Mouse (Mus musculus): ENCODE results near the gene Cd44. TPM values are rescaled to one million over a fixed set of nuclear protein-coding genes. Genes with fewer than 3 reads are reported as not detected.

Cd44 gene
- polyA plus RNA-seq, 1 experiment: 4.5 TPM

DNA sequence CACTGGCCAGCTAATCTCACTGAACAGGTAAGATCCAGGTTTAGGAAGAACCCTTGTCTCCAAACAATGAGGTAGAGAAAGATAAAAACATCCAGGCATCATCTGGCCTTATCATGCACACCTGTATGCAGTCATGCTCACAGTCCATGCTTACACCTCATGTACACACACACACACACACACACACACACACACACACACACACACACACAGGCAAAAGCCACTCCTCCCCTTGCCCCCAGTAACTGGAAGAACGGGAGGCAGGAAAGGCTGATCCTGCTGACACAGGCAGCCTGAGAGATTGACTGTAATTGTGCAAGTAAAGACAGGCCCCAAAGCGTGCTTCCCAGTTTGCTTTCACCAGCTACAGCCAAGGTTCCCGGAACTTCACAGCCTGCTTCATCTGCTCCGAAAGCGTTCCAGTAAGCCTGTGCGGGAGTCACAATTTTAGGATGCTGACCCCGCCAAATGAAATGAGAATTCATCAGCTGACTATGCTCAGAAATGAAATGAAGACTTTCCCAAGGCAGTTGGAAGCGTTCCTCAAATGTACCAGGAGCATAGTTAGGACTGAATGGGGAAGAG is 19.4 kb downstream of the Cd44 start:
- H3K4me1 ChIP-seq (ENCODE audit: control insufficient read depth, insufficient read depth, low read length): no peaks in the 10 kb centered on the region
- no peaks in the 10 kb centered on the region for H3K27me3 ChIP-seq (ENCODE audit: control insufficient read depth, insufficient read depth, low read length)
- no peak for DNase-seq
- 34% methylated on average over 8 of the region's 8 CpGs for WGBS
- no peak overlapping the region for H3K27ac ChIP-seq (ENCODE audit: insufficient read depth, low read length)
- TF ChIP-seq CTCF (IDR thresholded peaks at IDR 0.05; ENCODE audit: borderline replicate concordance, insufficient read depth, low read depth, low read length) (no peak), POLR2A (IDR thresholded peaks at IDR 0.05; ENCODE audit: borderline replicate concordance, insufficient read depth, low read length) (no peak)
- no peak overlapping the region for H3K4me3 ChIP-seq (replicated peaks; ENCODE audit: insufficient read depth, low read depth, low read length)

DNA sequence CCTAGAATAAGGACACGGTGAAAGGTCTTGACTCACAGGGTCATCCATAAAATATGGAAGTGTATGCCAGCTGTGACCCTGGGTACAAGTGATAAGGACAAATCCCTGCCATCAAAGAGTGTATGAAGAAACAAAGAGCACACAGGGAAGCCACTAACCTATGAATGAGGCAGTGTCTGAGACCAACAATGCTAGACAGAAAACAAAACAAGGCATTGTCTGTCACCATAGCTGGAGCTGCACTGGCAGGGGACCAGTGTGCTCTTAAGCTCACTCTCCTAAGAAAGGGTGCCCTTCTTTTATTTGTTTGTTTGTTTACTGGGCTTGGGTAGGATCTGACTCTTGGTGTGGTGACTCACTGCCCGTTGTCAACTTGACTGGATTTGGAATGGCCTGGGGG is 23.0 kb downstream of the Cd44 start:
- Histone ChIP-seq H3K4me3 (replicated peaks; ENCODE audit: insufficient read depth, low read depth, low read length) (no peak overlapping the region), H3K27me3 (ENCODE audit: control insufficient read depth, insufficient read depth, low read length) (no peaks in the 10 kb centered on the region), H3K4me1 (ENCODE audit: control insufficient read depth, insufficient read depth, low read length) (no peaks in the 10 kb centered on the region), H3K27ac (ENCODE audit: insufficient read depth, low read length) (no peak overlapping the region)
- WGBS: 35% methylated on average over 2 of the region's 2 CpGs
- TF ChIP-seq CTCF (IDR thresholded peaks at IDR 0.05; ENCODE audit: borderline replicate concordance, insufficient read depth, low read depth, low read length): no peak
- no peak for TF ChIP-seq POLR2A (IDR thresholded peaks at IDR 0.05; ENCODE audit: borderline replicate concordance, insufficient read depth, low read length)
- no peak for DNase-seq

DNA sequence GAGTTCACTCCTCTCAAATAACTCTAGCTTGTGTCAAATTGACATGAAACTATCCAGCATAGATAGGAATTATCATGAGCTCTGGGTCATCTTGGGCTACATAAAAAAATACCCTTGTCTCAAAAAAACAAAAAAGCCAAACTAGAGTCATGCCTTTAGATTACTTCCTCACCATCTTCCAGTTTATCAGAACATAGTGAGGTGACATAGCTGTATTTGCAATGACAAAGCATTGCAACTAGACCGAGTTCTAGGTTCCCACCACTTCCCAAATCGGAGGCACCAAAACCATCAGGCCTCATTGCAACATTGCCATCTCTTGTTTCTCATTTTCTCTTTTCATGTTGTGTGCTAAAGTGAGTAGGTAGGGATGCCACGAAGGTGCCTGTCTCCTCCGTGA is 24.0 kb downstream of the Cd44 start:
- no peak for DNase-seq
- H3K27me3 ChIP-seq (ENCODE audit: control insufficient read depth, insufficient read depth, low read length): no peaks in the 10 kb centered on the region
- TF ChIP-seq POLR2A (IDR thresholded peaks at IDR 0.05; ENCODE audit: borderline replicate concordance, insufficient read depth, low read length) (no peak), CTCF (IDR thresholded peaks at IDR 0.05; ENCODE audit: borderline replicate concordance, insufficient read depth, low read depth, low read length) (no peak)
- H3K4me1 ChIP-seq (ENCODE audit: control insufficient read depth, insufficient read depth, low read length): no peaks in the 10 kb centered on the region
- H3K4me3 ChIP-seq (replicated peaks; ENCODE audit: insufficient read depth, low read depth, low read length): no peak overlapping the region
- 98% methylated on average over 4 of the region's 4 CpGs for WGBS
- no peak overlapping the region for H3K27ac ChIP-seq (ENCODE audit: insufficient read depth, low read length)

DNA sequence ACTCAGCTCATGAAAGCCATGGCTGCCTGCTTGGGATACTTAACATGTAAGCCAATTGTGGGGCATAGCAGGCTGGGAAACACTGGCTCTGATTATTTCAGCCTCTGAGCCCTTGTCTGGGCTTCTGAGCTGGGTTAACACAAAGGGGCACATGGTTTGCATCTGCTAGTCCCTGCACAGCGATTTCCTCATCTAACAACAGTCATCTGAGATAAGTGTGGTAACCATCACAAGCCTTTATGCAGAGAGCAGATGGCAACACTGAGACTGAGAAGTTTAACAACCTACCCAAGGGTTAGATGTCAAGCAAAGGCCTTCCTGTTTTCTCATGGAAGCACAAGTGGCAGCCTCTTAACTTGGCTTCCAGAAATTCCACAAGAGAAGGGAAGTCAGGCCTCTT is 25.3 kb downstream of the Cd44 start:
- no peak overlapping the region for H3K4me3 ChIP-seq (replicated peaks; ENCODE audit: insufficient read depth, low read depth, low read length)
- no peaks in the 10 kb centered on the region for H3K4me1 ChIP-seq (ENCODE audit: control insufficient read depth, insufficient read depth, low read length)
- no peaks in the 10 kb centered on the region for H3K27me3 ChIP-seq (ENCODE audit: control insufficient read depth, insufficient read depth, low read length)
- H3K27ac ChIP-seq (ENCODE audit: insufficient read depth, low read length): no peak overlapping the region
- TF ChIP-seq CTCF (IDR thresholded peaks at IDR 0.05; ENCODE audit: borderline replicate concordance, insufficient read depth, low read depth, low read length): no peak
- no peak for TF ChIP-seq POLR2A (IDR thresholded peaks at IDR 0.05; ENCODE audit: borderline replicate concordance, insufficient read depth, low read length)
- no peak for DNase-seq
- WGBS: 76% methylated on average over 1 of the region's 1 CpGs

DNA sequence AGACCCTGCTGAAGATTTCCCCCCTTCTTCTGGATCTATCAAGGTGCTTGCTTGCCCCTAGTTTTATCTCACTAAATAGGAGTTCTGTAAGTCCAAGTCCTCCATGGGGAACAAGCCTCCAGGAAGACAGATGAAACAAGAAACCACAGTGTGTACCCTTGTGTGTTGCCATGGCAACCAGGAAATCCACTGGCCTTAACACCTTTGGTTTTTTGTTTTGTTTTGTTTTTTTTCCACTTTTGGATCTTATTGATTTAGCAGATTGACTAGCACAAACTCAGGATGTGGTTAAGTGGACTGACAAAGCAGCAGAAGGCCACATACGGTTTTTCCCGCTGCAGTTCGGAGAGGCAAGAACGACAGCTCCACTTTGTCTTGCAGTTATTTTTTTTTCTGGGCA is 27.6 kb downstream of the Cd44 start:
- no peaks in the 10 kb centered on the region for H3K27me3 ChIP-seq (ENCODE audit: control insufficient read depth, insufficient read depth, low read length)
- TF ChIP-seq POLR2A (IDR thresholded peaks at IDR 0.05; ENCODE audit: borderline replicate concordance, insufficient read depth, low read length): no peak
- no peak for TF ChIP-seq CTCF (IDR thresholded peaks at IDR 0.05; ENCODE audit: borderline replicate concordance, insufficient read depth, low read depth, low read length)
- WGBS: 70% methylated on average over 4 of the region's 4 CpGs

DNA sequence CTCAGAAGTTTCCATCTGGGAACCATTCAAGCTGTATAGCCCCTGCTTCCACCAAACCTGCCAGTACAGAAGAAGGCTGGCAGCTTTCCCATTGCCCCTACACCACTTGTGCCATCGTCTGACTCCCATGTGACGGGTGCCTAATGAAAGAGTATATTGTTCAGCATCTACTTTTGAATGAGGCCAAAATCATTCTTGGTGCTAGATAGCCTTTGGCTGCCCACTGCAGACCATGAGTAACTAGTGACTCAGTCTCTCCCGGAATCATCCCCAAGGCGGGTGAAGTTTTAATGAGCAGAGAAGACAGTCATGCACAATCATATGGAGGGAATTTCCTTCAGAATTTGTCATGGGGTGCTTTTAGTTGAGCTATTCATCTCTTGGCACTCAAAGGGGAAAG is 28.3 kb downstream of the Cd44 start:
- no peak for TF ChIP-seq CTCF (IDR thresholded peaks at IDR 0.05; ENCODE audit: borderline replicate concordance, insufficient read depth, low read depth, low read length)
- TF ChIP-seq POLR2A (IDR thresholded peaks at IDR 0.05; ENCODE audit: borderline replicate concordance, insufficient read depth, low read length): no peak
- 54% methylated on average over 4 of the region's 4 CpGs for WGBS
- no peak overlapping the region for H3K4me3 ChIP-seq (replicated peaks; ENCODE audit: insufficient read depth, low read depth, low read length)
- H3K4me1 ChIP-seq (ENCODE audit: control insufficient read depth, insufficient read depth, low read length): no peaks in the 10 kb centered on the region
- H3K27ac ChIP-seq (ENCODE audit: insufficient read depth, low read length): no peak overlapping the region
- H3K27me3 ChIP-seq (ENCODE audit: control insufficient read depth, insufficient read depth, low read length): no peaks in the 10 kb centered on the region
- DNase-seq: no peak

More for the DNA sequence above, 27.6 kb downstream of the Cd44 start:
- no peak for DNase-seq
- no peak overlapping the region for H3K27ac ChIP-seq (ENCODE audit: insufficient read depth, low read length)
- no peaks in the 10 kb centered on the region for H3K4me1 ChIP-seq (ENCODE audit: control insufficient read depth, insufficient read depth, low read length)
- H3K4me3 ChIP-seq (replicated peaks; ENCODE audit: insufficient read depth, low read depth, low read length): no peak overlapping the region

DNA sequence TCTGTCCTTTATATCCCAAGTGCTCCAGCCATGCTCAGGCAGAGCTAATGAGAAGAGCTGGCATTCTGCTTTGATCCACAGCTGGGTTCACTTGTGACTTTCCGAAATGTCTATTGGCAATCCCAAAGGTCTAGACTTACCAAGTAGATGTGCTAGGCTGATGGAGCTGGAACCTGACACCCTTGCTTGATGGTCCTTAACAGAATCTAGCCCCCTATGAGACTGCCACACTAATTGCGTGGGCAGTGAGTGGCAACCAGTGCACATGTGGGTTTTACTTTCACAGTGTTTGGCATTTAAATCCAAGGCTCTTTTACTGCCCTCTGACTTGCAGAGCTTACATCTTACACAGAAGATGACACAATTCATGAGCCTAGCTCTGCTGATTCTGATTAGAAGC is 29.0 kb downstream of the Cd44 start:
- no peak for DNase-seq
- 63% methylated on average over 2 of the region's 2 CpGs for WGBS
- Histone ChIP-seq H3K4me3 (replicated peaks; ENCODE audit: insufficient read depth, low read depth, low read length) (no peak overlapping the region), H3K4me1 (ENCODE audit: control insufficient read depth, insufficient read depth, low read length) (no peaks in the 10 kb centered on the region), H3K27me3 (ENCODE audit: control insufficient read depth, insufficient read depth, low read length) (no peaks in the 10 kb centered on the region), H3K27ac (ENCODE audit: insufficient read depth, low read length) (no peak overlapping the region)
- no peak for TF ChIP-seq CTCF (IDR thresholded peaks at IDR 0.05; ENCODE audit: borderline replicate concordance, insufficient read depth, low read depth, low read length)
- TF ChIP-seq POLR2A (IDR thresholded peaks at IDR 0.05; ENCODE audit: borderline replicate concordance, insufficient read depth, low read length): no peak

DNA sequence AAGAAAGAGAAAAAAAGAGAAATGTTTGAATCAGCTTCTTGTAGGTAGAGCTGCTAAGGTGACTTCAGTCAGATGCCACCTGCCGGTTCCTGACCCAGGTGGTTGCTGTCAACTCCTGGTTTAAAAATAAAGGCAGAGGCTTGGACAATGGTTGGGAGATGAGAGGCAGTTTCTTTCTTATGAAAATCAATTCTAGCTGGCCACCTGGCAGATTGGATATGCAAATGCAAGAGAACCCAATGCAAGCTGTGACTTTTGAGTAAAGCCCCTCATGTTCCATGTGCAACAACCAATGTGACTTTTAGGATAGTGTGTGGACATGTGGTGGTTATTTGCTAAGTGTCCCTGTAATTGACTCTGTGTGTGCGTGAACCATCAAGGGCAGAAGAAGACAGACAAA is 33.0 kb downstream of the Cd44 start:
- TF ChIP-seq CTCF (IDR thresholded peaks at IDR 0.05; ENCODE audit: borderline replicate concordance, insufficient read depth, low read depth, low read length) (no peak), POLR2A (IDR thresholded peaks at IDR 0.05; ENCODE audit: borderline replicate concordance, insufficient read depth, low read length) (no peak)
- H3K4me1 ChIP-seq (ENCODE audit: control insufficient read depth, insufficient read depth, low read length): no peaks in the 10 kb centered on the region
- H3K27me3 ChIP-seq (ENCODE audit: control insufficient read depth, insufficient read depth, low read length): no peaks in the 10 kb centered on the region
- no peak overlapping the region for H3K27ac ChIP-seq (ENCODE audit: insufficient read depth, low read length)
- WGBS: 94% methylated on average over 2 of the region's 2 CpGs
- H3K4me3 ChIP-seq (replicated peaks; ENCODE audit: insufficient read depth, low read depth, low read length): no peak overlapping the region
- DNase-seq: no peak
